Mouse (Mus musculus): ENCODE measurements around the gene Irf8.

DNA sequence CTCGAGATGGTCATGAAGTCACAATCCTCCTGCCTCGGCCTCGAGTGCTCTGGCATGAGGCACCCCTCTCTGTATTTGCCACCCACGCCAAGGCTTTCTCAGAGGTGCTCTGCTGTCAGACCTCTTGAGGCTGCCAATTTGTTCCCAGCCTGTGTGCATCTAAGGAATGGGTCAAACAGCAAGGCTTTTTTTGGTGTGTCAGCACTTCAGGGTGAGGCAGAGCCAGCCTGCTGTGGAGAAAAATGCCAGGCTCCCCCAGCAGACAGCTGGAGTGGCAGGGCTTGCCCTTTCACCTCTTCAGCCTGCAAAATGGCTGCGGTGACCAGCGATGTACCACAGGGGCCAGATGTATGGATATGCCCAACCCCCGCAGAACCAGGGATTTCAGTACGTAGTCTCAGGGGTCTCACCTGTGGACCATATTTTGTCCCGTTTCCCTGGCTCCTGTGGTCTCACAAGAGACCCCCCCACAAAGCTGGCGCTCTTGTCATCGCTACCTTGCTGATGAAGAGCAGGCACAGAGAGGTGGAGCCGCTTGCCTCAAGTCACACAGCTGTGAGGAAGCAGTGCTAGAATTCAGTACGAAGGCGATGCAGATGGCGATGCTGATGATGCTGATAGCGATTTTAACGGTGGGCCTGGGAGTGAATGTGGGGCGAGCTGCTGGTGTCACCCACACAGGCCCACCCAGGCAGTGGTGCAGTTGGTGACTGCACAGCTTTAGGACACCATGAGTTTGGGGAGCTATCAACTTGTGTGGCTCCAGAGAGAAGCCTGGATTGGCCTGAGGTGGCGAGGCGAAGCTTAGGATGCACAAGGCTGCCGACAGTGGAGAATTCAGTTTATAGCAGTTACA is 15.3 kb downstream of the Irf8 start:
- TF ChIP-seq CTCF (IDR thresholded peaks at IDR 0.05; ENCODE audit: low read depth) (no peak), EP300 (IDR thresholded peaks at IDR 0.05; ENCODE audit: low read depth) (no peak)
